In genomic region chr8:47182771-47183558, GRCm38 (mm10) we compare ENCODE assay signal across 20 mouse cellular contexts.
"Had no signal": no experiment of that assay in that cellular context is flagged by ENCODE, and none has a peak within 500 bp of the region (broad histone marks: within the 10 kb centered on the region; RNA-seq: fewer than 3 reads in every experiment).

No protein-coding gene starts in this region.

- H3K9me3 ChIP-seq: limb, embryonic 10.5 days; limb, embryonic 13.5 days; liver, embryonic 12.5 days; liver, embryonic 15.5 days; neural tube, embryonic 13.5 days; stomach, embryonic 15.5 days had no signal

- H3K4me2 ChIP-seq: limb, embryonic 13.5 days; liver, embryonic 12.5 days; liver, embryonic 15.5 days; midbrain, embryonic 11.5 days; neural tube, embryonic 13.5 days; stomach, embryonic 15.5 days had no signal

- H3K27ac ChIP-seq: kidney, postnatal 0 days; layer of hippocampus, adult 2 months; limb, embryonic 10.5 days; limb, embryonic 13.5 days; liver, embryonic 12.5 days; liver, embryonic 15.5 days; macrophage; neural tube, embryonic 13.5 days; stomach, embryonic 15.5 days had no signal

- H3K9ac ChIP-seq: limb, embryonic 13.5 days; liver, embryonic 12.5 days; liver, embryonic 15.5 days; neural tube, embryonic 13.5 days; stomach, embryonic 15.5 days had no signal

- H3K4me1 ChIP-seq: limb, embryonic 10.5 days; liver, embryonic 12.5 days; liver, embryonic 15.5 days; stomach, embryonic 15.5 days had no signal

- ATAC-seq: liver, embryonic 12.5 days had no signal

- H3K4me3 ChIP-seq: layer of hippocampus, adult 2 months; limb, embryonic 10.5 days; limb, embryonic 13.5 days; liver, embryonic 12.5 days; liver, embryonic 15.5 days; myocyte; neural tube, embryonic 13.5 days; stomach, embryonic 15.5 days had no signal

- H3K36me3 ChIP-seq: liver, embryonic 12.5 days; liver, embryonic 15.5 days had no signal

- DNase-seq: kidney, adult 2 months; kidney, postnatal 25 days; layer of hippocampus, adult 9-11 months; liver; lung, adult 18-20 months; midbrain, embryonic 14.5 days; right cerebral cortex, postnatal 25 days; spleen, adult 18-20 months; thymus, postnatal 25 days had no signal

- H3K27me3 ChIP-seq: limb, embryonic 13.5 days; liver, embryonic 12.5 days; liver, embryonic 15.5 days; neural tube, embryonic 13.5 days; stomach, embryonic 15.5 days had no signal
